Mouse (Mus musculus): ENCODE results near the gene Arhgap23. TPM values are rescaled to one million over a fixed set of nuclear protein-coding genes. Genes with fewer than 3 reads are reported as not detected.

The Arhgap23 gene
- polyA plus RNA-seq, 1 experiment from 2014 or later = 4.3 TPM

DNA sequence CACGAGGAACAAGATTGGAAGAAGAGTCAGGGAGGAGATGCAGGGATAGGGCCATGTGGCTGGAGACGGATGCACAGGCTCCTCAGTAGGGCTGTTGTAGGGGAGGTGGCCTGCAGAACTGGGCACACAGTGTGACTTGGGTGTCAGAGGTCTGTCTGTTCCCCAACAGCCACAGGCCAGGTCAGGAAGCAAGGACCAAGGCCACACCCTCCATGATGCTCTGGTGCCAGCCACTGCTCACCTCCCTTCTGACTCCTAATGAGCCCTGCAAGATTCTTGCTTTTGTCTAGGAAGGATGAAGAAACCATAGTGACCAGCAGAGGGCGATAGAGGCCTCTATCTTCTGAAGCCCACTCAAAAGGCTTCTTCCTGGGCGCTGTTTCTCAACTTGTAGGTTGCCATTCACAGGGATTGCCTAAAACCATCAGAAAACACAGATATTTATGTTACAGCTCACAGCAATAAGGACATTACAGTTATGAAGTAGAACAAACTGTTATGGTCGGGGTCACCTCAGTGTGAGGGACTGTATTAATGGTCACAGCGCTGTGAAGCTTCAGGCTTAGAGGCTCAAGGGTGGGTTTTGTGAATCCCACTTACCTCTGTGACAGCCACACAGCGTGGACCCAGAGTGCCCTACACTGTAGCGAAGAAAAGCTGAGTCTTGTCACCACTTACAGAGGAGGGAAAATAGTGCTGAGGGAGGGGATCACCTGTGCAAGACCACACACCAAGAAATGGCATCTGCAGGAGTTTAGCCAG is 61.2 kb downstream of the Arhgap23 start:
- Histone ChIP-seq H3K9ac (ENCODE audit: low read length) (no peak overlapping the region), H3K27ac (replicated peaks) (no peak overlapping the region), H3K4me2 (replicated peaks; ENCODE audit: low read depth) (no peak overlapping the region), H3K4me3 (ENCODE audit: low read depth, low read length) (no peak overlapping the region), H3K36me3 (ENCODE audit: control insufficient read depth, insufficient read depth, low read length) (peaks cover 21% of the 10 kb centered on the region), H3K9me3 (ENCODE audit: control insufficient read depth, low read length) (no peaks in the 10 kb centered on the region), H3K27me3 (ENCODE audit: control insufficient read depth, insufficient read depth, low read length) (no peaks in the 10 kb centered on the region), H3K4me1 (replicated peaks; ENCODE audit: control insufficient read depth, insufficient read depth) (no peaks in the 10 kb centered on the region)
- peak; percentile 52 for DNase-seq (ENCODE audit: low spot score)
- peak; percentile 36; the same call in 1 of the 2 replicates for ATAC-seq (ENCODE audit: low FRiP score, low TSS enrichment)
- 60% methylated on average over 8 of the region's 8 CpGs for WGBS
- TF ChIP-seq EP300 (optimal IDR thresholded peaks at IDR 0.05) = no peak
- TF ChIP-seq CTCF (IDR thresholded peaks at IDR 0.05; ENCODE audit: low read depth) = peak; percentile 88

GRCm38 (mm10) chr11:97477431-97477830 is 62.1 kb downstream of the Arhgap23 start:
- TF ChIP-seq CTCF (IDR thresholded peaks at IDR 0.05; ENCODE audit: low read depth) (no peak), EP300 (optimal IDR thresholded peaks at IDR 0.05) (no peak)
- no peaks in the 10 kb centered on the region for H3K9me3 ChIP-seq (ENCODE audit: control insufficient read depth, low read length)
- peaks cover 22% of the 10 kb centered on the region for H3K36me3 ChIP-seq (ENCODE audit: control insufficient read depth, insufficient read depth, low read length)
- ATAC-seq (ENCODE audit: low FRiP score, low TSS enrichment) = peak; percentile 80
- H3K4me1 ChIP-seq (replicated peaks; ENCODE audit: control insufficient read depth, insufficient read depth) = no peaks in the 10 kb centered on the region
- no peak overlapping the region for H3K27ac ChIP-seq (replicated peaks)
- peak overlapping the region; percentile 31; the same call in 1 of the 2 replicates for H3K9ac ChIP-seq (ENCODE audit: low read length)
- no peak overlapping the region for H3K4me2 ChIP-seq (replicated peaks; ENCODE audit: low read depth)
- no peaks in the 10 kb centered on the region for H3K27me3 ChIP-seq (ENCODE audit: control insufficient read depth, insufficient read depth, low read length)
- DNase-seq (ENCODE audit: low spot score) = peak; percentile 60
- 60% methylated on average over 7 of the region's 7 CpGs for WGBS
- no peak overlapping the region for H3K4me3 ChIP-seq (ENCODE audit: low read depth, low read length)

- no peak for ATAC-seq (ENCODE audit: low FRiP score, low TSS enrichment)
- 74% methylated on average over 6 of the region's 6 CpGs for WGBS
Measured at GRCm38 (mm10) chr11:97478345-97478744, 63.0 kb downstream of the Arhgap23 start.

DNA sequence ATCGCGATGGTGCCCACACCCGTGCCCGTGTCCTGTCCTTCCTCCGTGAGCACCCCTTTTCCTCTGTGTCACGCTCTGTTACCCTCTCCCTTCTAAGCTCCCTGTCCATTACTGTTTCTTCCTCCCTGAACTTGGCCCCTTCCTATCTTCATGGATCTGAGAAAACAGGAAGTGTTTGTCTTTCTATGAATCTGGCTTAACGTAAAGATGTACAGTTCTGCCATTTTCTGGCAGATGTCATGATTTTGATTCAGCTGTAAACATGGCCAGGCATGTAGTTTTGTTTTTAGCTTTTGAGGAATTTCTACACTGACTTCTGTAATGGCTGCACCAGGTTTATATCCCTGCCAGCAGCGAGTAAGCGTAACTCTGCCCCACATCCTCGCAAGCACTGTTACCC is 63.8 kb downstream of the Arhgap23 start:
- WGBS = 80% methylated on average over 10 of the region's 10 CpGs
- H3K36me3 ChIP-seq (ENCODE audit: control insufficient read depth, insufficient read depth, low read length) = peaks cover 22% of the 10 kb centered on the region

More at GRCm38 (mm10) chr11:97478345-97478744, 63.0 kb downstream of the Arhgap23 start:
- Histone ChIP-seq H3K36me3 (ENCODE audit: control insufficient read depth, insufficient read depth, low read length) (peaks cover 24% of the 10 kb centered on the region), H3K4me3 (ENCODE audit: low read depth, low read length) (no peak overlapping the region), H3K4me2 (replicated peaks; ENCODE audit: low read depth) (no peak overlapping the region), H3K27ac (replicated peaks) (no peak overlapping the region), H3K27me3 (ENCODE audit: control insufficient read depth, insufficient read depth, low read length) (no peaks in the 10 kb centered on the region), H3K9me3 (ENCODE audit: control insufficient read depth, low read length) (no peaks in the 10 kb centered on the region), H3K9ac (ENCODE audit: low read length) (no peak overlapping the region), H3K4me1 (replicated peaks; ENCODE audit: control insufficient read depth, insufficient read depth) (no peaks in the 10 kb centered on the region)
- TF ChIP-seq EP300 (optimal IDR thresholded peaks at IDR 0.05) = no peak
- DNase-seq (ENCODE audit: low spot score) = no peak

DNA sequence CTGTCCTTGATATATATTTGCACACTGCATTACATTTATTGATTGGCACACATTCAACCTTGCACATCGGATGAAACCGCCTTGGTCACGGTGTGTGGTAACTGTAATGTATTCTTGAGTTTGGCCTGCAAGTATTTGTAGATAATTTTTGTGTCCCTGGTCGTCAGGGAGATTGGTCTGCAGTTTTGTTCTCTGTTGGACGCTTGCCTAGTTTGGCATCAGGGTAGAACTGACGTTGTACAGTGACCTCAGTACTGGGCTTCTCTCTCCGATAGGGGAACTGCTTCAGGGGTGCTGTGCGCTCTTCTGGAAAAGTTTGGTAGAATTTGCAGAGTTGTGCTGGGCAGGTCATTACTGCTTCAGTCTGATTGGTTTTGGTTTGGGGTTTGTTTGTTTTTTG is 64.5 kb downstream of the Arhgap23 start:
- TF ChIP-seq EP300 (optimal IDR thresholded peaks at IDR 0.05) (no peak), CTCF (IDR thresholded peaks at IDR 0.05; ENCODE audit: low read depth) (no peak)
- no peak overlapping the region for H3K4me2 ChIP-seq (replicated peaks; ENCODE audit: low read depth)
- no peak for DNase-seq (ENCODE audit: low spot score)
- no peak overlapping the region for H3K4me3 ChIP-seq (ENCODE audit: low read depth, low read length)
- no peak for ATAC-seq (ENCODE audit: low FRiP score, low TSS enrichment)
- H3K4me1 ChIP-seq (replicated peaks; ENCODE audit: control insufficient read depth, insufficient read depth) = no peaks in the 10 kb centered on the region
- peaks cover 23% of the 10 kb centered on the region for H3K36me3 ChIP-seq (ENCODE audit: control insufficient read depth, insufficient read depth, low read length)
- 74% methylated on average over 8 of the region's 8 CpGs for WGBS
- no peaks in the 10 kb centered on the region for H3K9me3 ChIP-seq (ENCODE audit: control insufficient read depth, low read length)
- H3K9ac ChIP-seq (ENCODE audit: low read length) = no peak overlapping the region
- no peaks in the 10 kb centered on the region for H3K27me3 ChIP-seq (ENCODE audit: control insufficient read depth, insufficient read depth, low read length)
- no peak overlapping the region for H3K27ac ChIP-seq (replicated peaks)

More for the DNA sequence above, 63.8 kb downstream of the Arhgap23 start:
- DNase-seq (ENCODE audit: low spot score) (no peak), ATAC-seq (ENCODE audit: low FRiP score, low TSS enrichment) (no peak)
- Histone ChIP-seq H3K27me3 (ENCODE audit: control insufficient read depth, insufficient read depth, low read length) (no peaks in the 10 kb centered on the region), H3K4me1 (replicated peaks; ENCODE audit: control insufficient read depth, insufficient read depth) (no peaks in the 10 kb centered on the region), H3K9me3 (ENCODE audit: control insufficient read depth, low read length) (no peaks in the 10 kb centered on the region), H3K4me3 (ENCODE audit: low read depth, low read length) (no peak overlapping the region), H3K9ac (ENCODE audit: low read length) (no peak overlapping the region), H3K4me2 (replicated peaks; ENCODE audit: low read depth) (no peak overlapping the region), H3K27ac (replicated peaks) (no peak overlapping the region)
- no peak for TF ChIP-seq EP300 (optimal IDR thresholded peaks at IDR 0.05)
- TF ChIP-seq CTCF (IDR thresholded peaks at IDR 0.05; ENCODE audit: low read depth) = no peak

- Histone ChIP-seq H3K36me3 (ENCODE audit: control insufficient read depth, insufficient read depth, low read length) (peaks cover 7% of the 10 kb centered on the region; the same call in 1 of the 2 replicates), H3K27ac (replicated peaks) (no peak overlapping the region), H3K9ac (ENCODE audit: low read length) (no peak overlapping the region), H3K27me3 (ENCODE audit: control insufficient read depth, insufficient read depth, low read length) (no peaks in the 10 kb centered on the region), H3K4me1 (replicated peaks; ENCODE audit: control insufficient read depth, insufficient read depth) (no peaks in the 10 kb centered on the region), H3K9me3 (ENCODE audit: control insufficient read depth, low read length) (no peaks in the 10 kb centered on the region), H3K4me2 (replicated peaks; ENCODE audit: low read depth) (no peak overlapping the region), H3K4me3 (ENCODE audit: low read depth, low read length) (no peak overlapping the region)
- WGBS = 84% methylated on average over 8 of the region's 8 CpGs
- DNase-seq (ENCODE audit: low spot score) (no peak), ATAC-seq (ENCODE audit: low FRiP score, low TSS enrichment) (no peak)
- TF ChIP-seq CTCF (IDR thresholded peaks at IDR 0.05; ENCODE audit: low read depth) (no peak), EP300 (optimal IDR thresholded peaks at IDR 0.05) (no peak)
Measured at GRCm38 (mm10) chr11:97485661-97486060, 70.3 kb downstream of the Arhgap23 start.

Measured in stomach, postnatal 0 days (tissue).